Mouse (Mus musculus): ENCODE results near the gene Olfr287.

Gene Olfr287

GRCm38 (mm10) chr15:98167645-98168621, 52.9 kb downstream of the Olfr287 start:
- peak; percentile 84 for DNase-seq (ENCODE audit: inconsistent ontology term)

- DNase-seq (ENCODE audit: inconsistent ontology term) = no peak
Measured at GRCm38 (mm10) chr15:98166963-98167644, 53.8 kb downstream of the Olfr287 start, which contains the start of gene Ccdc184. Gene Ccdc184, plus strand, starts transcription at chr15:98167158.

GRCm38 (mm10) chr15:98165525-98165924, 55.3 kb downstream of the Olfr287 start, which contains the start of gene Asb8:
Gene Asb8, minus strand, starts transcription at chr15:98165625.
- DNase-seq (ENCODE audit: inconsistent ontology term) = no peak

GRCm38 (mm10) chr15:98162561-98162960, 58.3 kb downstream of the Olfr287 start:
- no peak for DNase-seq (ENCODE audit: inconsistent ontology term)

GRCm38 (mm10) chr15:98161026-98161805, 59.6 kb downstream of the Olfr287 start:
- no peak for DNase-seq (ENCODE audit: inconsistent ontology term)

GRCm38 (mm10) chr15:98157253-98157652, 63.6 kb downstream of the Olfr287 start:
- DNase-seq (ENCODE audit: inconsistent ontology term) = no peak

Measured in Muller cell, postnatal 12 days (primary cell).